Mouse (Mus musculus): ENCODE measurements at regions not wholly inside any gene's neighbourhood (a gene's known extent, or its start where the extent isn't known, plus 50 kb on each side); places are given as distances from the start of the nearest gene placed in this dataset.

- no peak for ATAC-seq (ENCODE audit: insufficient number of reproducible peaks, insufficient read depth, low FRiP score, low read depth)
- H3K27ac ChIP-seq (ENCODE audit: low read length), result no peak overlapping the region
- no peak overlapping the region for H3K9ac ChIP-seq (replicated peaks; ENCODE audit: low read depth, low read length)
- no peaks in the 10 kb centered on the region for H3K4me1 ChIP-seq (ENCODE audit: control insufficient read depth, insufficient read depth, low read length)
- no peaks in the 10 kb centered on the region for H3K27me3 ChIP-seq (ENCODE audit: control insufficient read depth, insufficient read depth, low read length)
- H3K9me3 ChIP-seq (ENCODE audit: control insufficient read depth, low read depth, low read length), result no peaks in the 10 kb centered on the region
- no peak overlapping the region for H3K4me2 ChIP-seq (replicated peaks; ENCODE audit: low read depth, low read length)
- WGBS, result 74% methylated on average over 4 of the region's 4 CpGs
- no peak overlapping the region for H3K4me3 ChIP-seq (ENCODE audit: low read depth, low read length)
- no peaks in the 10 kb centered on the region for H3K36me3 ChIP-seq (ENCODE audit: control insufficient read depth, insufficient read depth, low read length)
These were observed 168.9 kb upstream of the Nfe2l3 start for GRCm38 (mm10) chr6:51263595-51263994.

- Histone ChIP-seq H3K27ac (ENCODE audit: low read length) (no peak overlapping the region; the same call in 1 of the 2 replicates), H3K27me3 (ENCODE audit: control insufficient read depth, insufficient read depth, low read length) (no peaks in the 10 kb centered on the region), H3K4me3 (ENCODE audit: low read depth, low read length) (no peak overlapping the region), H3K9me3 (ENCODE audit: control insufficient read depth, low read depth, low read length) (no peaks in the 10 kb centered on the region), H3K4me2 (replicated peaks; ENCODE audit: low read depth, low read length) (no peak overlapping the region), H3K9ac (replicated peaks; ENCODE audit: low read depth, low read length) (no peak overlapping the region), H3K4me1 (ENCODE audit: control insufficient read depth, insufficient read depth, low read length) (no peaks in the 10 kb centered on the region; the same call in 1 of the 2 replicates), H3K36me3 (ENCODE audit: control insufficient read depth, insufficient read depth, low read length) (no peaks in the 10 kb centered on the region)
- no peak for ATAC-seq (ENCODE audit: insufficient number of reproducible peaks, insufficient read depth, low FRiP score, low read depth)
- 80% methylated on average over 3 of the region's 3 CpGs for WGBS
These were observed 167.1 kb upstream of the Nfe2l3 start for GRCm38 (mm10) chr6:51265329-51265728.

GRCm38 (mm10) chr6:51266721-51267120 lies 165.7 kb upstream of the Nfe2l3 start:
- Histone ChIP-seq H3K4me1 (ENCODE audit: control insufficient read depth, insufficient read depth, low read length) (peaks cover 2% of the 10 kb centered on the region; the same call in 1 of the 2 replicates), H3K4me3 (ENCODE audit: low read depth, low read length) (no peak overlapping the region), H3K9me3 (ENCODE audit: control insufficient read depth, low read depth, low read length) (no peaks in the 10 kb centered on the region), H3K9ac (replicated peaks; ENCODE audit: low read depth, low read length) (no peak overlapping the region), H3K27me3 (ENCODE audit: control insufficient read depth, insufficient read depth, low read length) (no peaks in the 10 kb centered on the region), H3K36me3 (ENCODE audit: control insufficient read depth, insufficient read depth, low read length) (no peaks in the 10 kb centered on the region), H3K27ac (ENCODE audit: low read length) (no peak overlapping the region), H3K4me2 (replicated peaks; ENCODE audit: low read depth, low read length) (no peak overlapping the region)
- no peak for ATAC-seq (ENCODE audit: insufficient number of reproducible peaks, insufficient read depth, low FRiP score, low read depth)
- WGBS, result 88% methylated on average over 6 of the region's 6 CpGs

- Histone ChIP-seq H3K36me3 (ENCODE audit: control insufficient read depth, insufficient read depth, low read length) (no peaks in the 10 kb centered on the region), H3K27ac (ENCODE audit: low read length) (no peak overlapping the region), H3K27me3 (ENCODE audit: control insufficient read depth, insufficient read depth, low read length) (no peaks in the 10 kb centered on the region), H3K4me3 (ENCODE audit: low read depth, low read length) (no peak overlapping the region), H3K4me2 (replicated peaks; ENCODE audit: low read depth, low read length) (no peak overlapping the region), H3K4me1 (ENCODE audit: control insufficient read depth, insufficient read depth, low read length) (peaks cover 2% of the 10 kb centered on the region; the same call in 1 of the 2 replicates), H3K9me3 (ENCODE audit: control insufficient read depth, low read depth, low read length) (no peaks in the 10 kb centered on the region), H3K9ac (replicated peaks; ENCODE audit: low read depth, low read length) (no peak overlapping the region)
- no peak for ATAC-seq (ENCODE audit: insufficient number of reproducible peaks, insufficient read depth, low FRiP score, low read depth)
- WGBS, result 86% methylated on average over 5 of the region's 5 CpGs
These were observed 164.6 kb upstream of the Nfe2l3 start for GRCm38 (mm10) chr6:51267888-51268287.

- Histone ChIP-seq H3K9ac (replicated peaks; ENCODE audit: low read depth, low read length) (no peak overlapping the region), H3K36me3 (ENCODE audit: control insufficient read depth, insufficient read depth, low read length) (no peaks in the 10 kb centered on the region), H3K27me3 (ENCODE audit: control insufficient read depth, insufficient read depth, low read length) (no peaks in the 10 kb centered on the region), H3K9me3 (ENCODE audit: control insufficient read depth, low read depth, low read length) (no peaks in the 10 kb centered on the region), H3K4me1 (ENCODE audit: control insufficient read depth, insufficient read depth, low read length) (peaks cover 2% of the 10 kb centered on the region; the same call in 1 of the 2 replicates), H3K4me2 (replicated peaks; ENCODE audit: low read depth, low read length) (peak overlapping the region; percentile 92), H3K27ac (ENCODE audit: low read length) (no peak overlapping the region), H3K4me3 (ENCODE audit: low read depth, low read length) (peak overlapping the region; percentile 90; the same call in 1 of the 2 replicates)
- ATAC-seq (ENCODE audit: insufficient number of reproducible peaks, insufficient read depth, low FRiP score, low read depth), result no peak
- 66% methylated on average over 5 of the region's 5 CpGs for WGBS
These were observed 163.5 kb upstream of the Nfe2l3 start for GRCm38 (mm10) chr6:51268931-51269330.

GRCm38 (mm10) chr6:51269617-51270016 lies 162.9 kb upstream of the Nfe2l3 start:
- ATAC-seq (ENCODE audit: insufficient number of reproducible peaks, insufficient read depth, low FRiP score, low read depth), result no peak
- H3K27ac ChIP-seq (ENCODE audit: low read length), result no peak overlapping the region
- no peaks in the 10 kb centered on the region for H3K9me3 ChIP-seq (ENCODE audit: control insufficient read depth, low read depth, low read length)
- peak overlapping the region; percentile 92; the same call in 1 of the 2 replicates for H3K9ac ChIP-seq (replicated peaks; ENCODE audit: low read depth, low read length)
- H3K4me3 ChIP-seq (ENCODE audit: low read depth, low read length), result peak overlapping the region; percentile 90
- no peaks in the 10 kb centered on the region for H3K36me3 ChIP-seq (ENCODE audit: control insufficient read depth, insufficient read depth, low read length)
- H3K27me3 ChIP-seq (ENCODE audit: control insufficient read depth, insufficient read depth, low read length), result no peaks in the 10 kb centered on the region
- peak overlapping the region; percentile 92 for H3K4me2 ChIP-seq (replicated peaks; ENCODE audit: low read depth, low read length)
- peaks cover 2% of the 10 kb centered on the region; the same call in 1 of the 2 replicates for H3K4me1 ChIP-seq (ENCODE audit: control insufficient read depth, insufficient read depth, low read length)
- WGBS, result 17% methylated on average over 10 of the region's 10 CpGs

- Histone ChIP-seq H3K4me2 (replicated peaks; ENCODE audit: low read depth, low read length) (peak overlapping the region; percentile 92), H3K4me3 (ENCODE audit: low read depth, low read length) (peak overlapping the region; percentile 90), H3K9ac (replicated peaks; ENCODE audit: low read depth, low read length) (peak overlapping the region; percentile 92), H3K4me1 (ENCODE audit: control insufficient read depth, insufficient read depth, low read length) (peaks cover 2% of the 10 kb centered on the region; the same call in 1 of the 2 replicates), H3K36me3 (ENCODE audit: control insufficient read depth, insufficient read depth, low read length) (no peaks in the 10 kb centered on the region), H3K9me3 (ENCODE audit: control insufficient read depth, low read depth, low read length) (no peaks in the 10 kb centered on the region), H3K27me3 (ENCODE audit: control insufficient read depth, insufficient read depth, low read length) (no peaks in the 10 kb centered on the region), H3K27ac (ENCODE audit: low read length) (peak overlapping the region; percentile 79)
- under 1% methylated on average over 80 of the region's 80 CpGs for WGBS
- ATAC-seq (ENCODE audit: insufficient number of reproducible peaks, insufficient read depth, low FRiP score, low read depth), result peak; percentile 94
These were observed 162.0 kb upstream of the Nfe2l3 start for GRCm38 (mm10) chr6:51270216-51271127.

GRCm38 (mm10) chr6:51271128-51271480 lies 161.4 kb upstream of the Nfe2l3 start:
- H3K9ac ChIP-seq (replicated peaks; ENCODE audit: low read depth, low read length), result no peak overlapping the region
- WGBS, result 3% methylated on average over 17 of the region's 17 CpGs

More at GRCm38 (mm10) chr6:51271128-51271480, 161.4 kb upstream of the Nfe2l3 start:
- peak overlapping the region; percentile 79 for H3K27ac ChIP-seq (ENCODE audit: low read length)
- H3K4me1 ChIP-seq (ENCODE audit: control insufficient read depth, insufficient read depth, low read length), result peaks cover 2% of the 10 kb centered on the region; the same call in 1 of the 2 replicates
- H3K36me3 ChIP-seq (ENCODE audit: control insufficient read depth, insufficient read depth, low read length), result no peaks in the 10 kb centered on the region
- H3K4me2 ChIP-seq (replicated peaks; ENCODE audit: low read depth, low read length), result peak overlapping the region; percentile 92
- peak overlapping the region; percentile 90 for H3K4me3 ChIP-seq (ENCODE audit: low read depth, low read length)
- H3K27me3 ChIP-seq (ENCODE audit: control insufficient read depth, insufficient read depth, low read length), result no peaks in the 10 kb centered on the region
- ATAC-seq (ENCODE audit: insufficient number of reproducible peaks, insufficient read depth, low FRiP score, low read depth), result peak; percentile 90
- H3K9me3 ChIP-seq (ENCODE audit: control insufficient read depth, low read depth, low read length), result no peaks in the 10 kb centered on the region

All from stomach, embryonic 14.5 days (tissue).